Mouse (Mus musculus) ES-Bruce4 (cell line): Measurements from ENCODE around the gene Cks2.

Experiments
- CTCF ChIP-seq: IDR thresholded peaks from one replicate; pipeline ENCODE4 v1.8.1; 2011; ENCODE audit warnings: low read depth, low read length
- EP300 ChIP-seq: IDR thresholded peaks from 2 replicates; pipeline ENCODE4 v1.6.1; 2011; ENCODE audit warnings: low read depth, low read length; ENCODE audit not compliant: insufficient read depth

DNA sequence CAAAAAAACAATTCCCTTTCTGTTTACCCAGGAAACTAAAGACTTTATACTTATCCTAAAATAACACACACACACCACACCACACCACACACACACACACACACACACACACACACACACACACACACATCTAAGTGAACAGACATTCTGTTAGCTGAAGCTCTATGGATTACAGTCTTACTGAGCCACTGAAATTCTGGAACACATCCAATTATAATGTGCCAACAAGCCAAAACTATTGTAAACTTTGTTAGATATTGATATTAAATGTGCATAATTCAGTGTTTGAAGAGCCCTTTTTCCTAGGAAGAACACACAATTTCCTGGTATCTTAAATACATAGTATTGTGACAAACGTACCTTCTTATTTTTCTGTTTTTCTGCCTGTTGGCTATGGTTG, 27.7 kb upstream of the Cks2 start:
- no peak for TF ChIP-seq EP300
- TF ChIP-seq CTCF: no peak
